In genomic region chr5:121586400-121587039, GRCm38 (mm10) we compare ENCODE assay signal across 10 mouse cellular contexts. TPM values are rescaled to one million over a fixed set of nuclear protein-coding genes. Genes with fewer than 3 reads are reported as not detected.
DNase-seq lines count a peak whose midpoint lies in the region; ATAC-seq and TF ChIP-seq lines count a peak whose summit lies in the region.
"Had no signal": no experiment of that assay in that cellular context is flagged by ENCODE, and none has a peak within 500 bp of the region (broad histone marks: within the 10 kb centered on the region; RNA-seq: fewer than 3 reads in every experiment).

No protein-coding gene starts in this region.

- H3K9me3 ChIP-seq in intestine, postnatal 0 days (ENCODE audit: control insufficient read depth) = no peaks in the 10 kb centered on the region
- no peaks in the 10 kb centered on the region for H3K9me3 ChIP-seq in liver, embryonic 14.5 days (ENCODE audit: control insufficient read depth, low read length)
- H3K9me3 ChIP-seq: neural tube, embryonic 13.5 days had no signal

- H3K4me3 ChIP-seq in brown adipose tissue, adult 24 weeks (ENCODE audit: insufficient read depth, low read depth, low read length) = peak overlapping the region; percentile 31; the same call in 1 of the 2 replicates
- H3K4me3 ChIP-seq in intestine, postnatal 0 days (ENCODE audit: low read depth, low read length) = no peak overlapping the region
- H3K4me3 ChIP-seq in liver, embryonic 14.5 days (ENCODE audit: insufficient read depth in 1 of 2, low read depth in 2 of 2, low read length in 2 of 2) = 0 out of 4 replicates have a peak overlapping the region, but pooled peaks of 1 of the 2 experiments have one; percentile 8
- no peak overlapping the region for H3K4me3 ChIP-seq in cerebellum, adult 2 months (replicated peaks; ENCODE audit: insufficient read depth, low read depth, low read length)
- H3K4me3 ChIP-seq: neural tube, embryonic 13.5 days had no signal

- H3K36me3 ChIP-seq in intestine, postnatal 0 days (ENCODE audit: control insufficient read depth, insufficient read depth) = no peaks in the 10 kb centered on the region
- no peaks in the 10 kb centered on the region for H3K36me3 ChIP-seq in liver, embryonic 14.5 days (replicated peaks; ENCODE audit: control insufficient read depth, insufficient read depth, low read depth)
- H3K36me3 ChIP-seq: neural tube, embryonic 13.5 days had no signal

- peak; percentile 66 for DNase-seq in layer of hippocampus, adult 11-12 months (ENCODE audit: low spot score)
- DNase-seq in layer of hippocampus, postnatal 10 days (ENCODE audit: low spot score in 2 of 2) = no peak
- no peak for DNase-seq in liver, embryonic 14.5 days (ENCODE audit: low read depth in 3 of 3, low spot score in 3 of 3)
- peak; percentile 51 to 71 for DNase-seq in right cerebral cortex, postnatal 36 days (ENCODE audit: low spot score in 2 of 2)
- DNase-seq in c-Kit-positive CD71-positive TER-119-positive erythroid progenitor cells, embryonic 14.5 days (ENCODE audit: low spot score) = no peak
- no peak for DNase-seq in cerebellum, adult 2 months

- no peak for TF ChIP-seq EP300 in liver, embryonic 14.5 days (IDR thresholded peaks at IDR 0.05; ENCODE audit: low read depth)

- no peak overlapping the region for H3K9ac ChIP-seq in intestine, postnatal 0 days (ENCODE audit: low read depth, low read length)
- no peak overlapping the region for H3K9ac ChIP-seq in liver, embryonic 14.5 days (replicated peaks)
- H3K9ac ChIP-seq: neural tube, embryonic 13.5 days had no signal

- H3K27ac ChIP-seq in brown adipose tissue, adult 24 weeks (replicated peaks; ENCODE audit: low read depth, low read length) = peak overlapping the region; percentile 97
- peak overlapping the region; percentile 28; the same call in 1 of the 2 replicates for H3K27ac ChIP-seq in intestine, postnatal 0 days (ENCODE audit: low read depth, low read length)
- no peak overlapping the region; the same call in 1 of the 2 replicates for H3K27ac ChIP-seq in liver, embryonic 14.5 days
- no peak overlapping the region; the same call in 1 of the 2 replicates for H3K27ac ChIP-seq in cerebellum, adult 2 months (ENCODE audit: insufficient read depth, low read length)
- H3K27ac ChIP-seq: neural tube, embryonic 13.5 days had no signal

- ATAC-seq in intestine, postnatal 0 days = no peak
- no peak for ATAC-seq in liver, embryonic 14.5 days (ENCODE audit: insufficient read depth)

- no peaks in the 10 kb centered on the region for H3K27me3 ChIP-seq in intestine, postnatal 0 days (replicated peaks; ENCODE audit: control insufficient read depth, insufficient read depth, low read length)
- H3K27me3 ChIP-seq in liver, embryonic 14.5 days (ENCODE audit: control insufficient read depth, insufficient read depth, low read length) = no peaks in the 10 kb centered on the region
- no peaks in the 10 kb centered on the region for H3K27me3 ChIP-seq in cerebellum, adult 2 months (ENCODE audit: control insufficient read depth, insufficient read depth, low read length)
- H3K27me3 ChIP-seq: neural tube, embryonic 13.5 days had no signal

- no peak for TF ChIP-seq POLR2A in cerebellum, adult 2 months (IDR thresholded peaks at IDR 0.05; ENCODE audit: borderline replicate concordance, insufficient read depth, low read length)

- 47% methylated on average over 6 of the region's 6 CpGs for WGBS in intestine, postnatal 0 days
- WGBS in liver, embryonic 14.5 days (ENCODE audit: insufficient replicate concordance) = 5% methylated on average over 6 of the region's 6 CpGs
- WGBS in cerebellum, adult 2 months = 58% methylated on average over 6 of the region's 6 CpGs

- H3K4me2 ChIP-seq in intestine, postnatal 0 days (replicated peaks; ENCODE audit: low read depth) = 0 out of 2 replicates have a peak overlapping the region, but pooled peaks have one; percentile 2
- peak overlapping the region; percentile 48 for H3K4me2 ChIP-seq in liver, embryonic 14.5 days (ENCODE audit: low read depth)
- H3K4me2 ChIP-seq: neural tube, embryonic 13.5 days had no signal

- TF ChIP-seq CTCF in intestine, postnatal 0 days (IDR thresholded peaks at IDR 0.05; ENCODE audit: low read depth) = no peak
- no peak for TF ChIP-seq CTCF in liver, embryonic 14.5 days (IDR thresholded peaks at IDR 0.05; ENCODE audit: low read depth)
- no peak for TF ChIP-seq CTCF in cerebellum, adult 2 months (IDR thresholded peaks at IDR 0.05; ENCODE audit: borderline replicate concordance, insufficient read depth, low read depth, low read length)

- H3K4me1 ChIP-seq in brown adipose tissue, adult 24 weeks (ENCODE audit: control insufficient read depth, insufficient read depth, insufficient read length, low read length) = peaks cover 31% of the 10 kb centered on the region
- 0 out of 2 replicates have a peak, but pooled peaks cover 3% of the 10 kb centered on the region for H3K4me1 ChIP-seq in intestine, postnatal 0 days (replicated peaks; ENCODE audit: control insufficient read depth, insufficient read depth, low read length)
- peaks cover 9 to 35% of the 10 kb centered on the region in 2 experiments for H3K4me1 ChIP-seq in liver, embryonic 14.5 days (replicated peaks; ENCODE audit: control insufficient read depth in 2 of 2, insufficient read depth in 2 of 2, low read length in 1 of 2)
- H3K4me1 ChIP-seq in cerebellum, adult 2 months (ENCODE audit: control insufficient read depth, insufficient read depth, low read length) = 0 out of 2 replicates have a peak, but pooled peaks cover 3% of the 10 kb centered on the region

RNA-seq across cellular contexts. Expression of gene Aldh2, which starts 7.1 kb away (rescaled TPM):
- total RNA-seq in layer of hippocampus, postnatal 10 days (2021) = 10 to 100 TPM; 90.7 to 93.9 TPM
- polyA plus RNA-seq in brown adipose tissue, adult 24 weeks (2012; ENCODE audit: insufficient read depth, insufficient read length, missing spikeins) = 645 and 839 TPM in 2 replicates
- 179 and 181 TPM in 2 replicates for polyA plus RNA-seq in intestine, postnatal 0 days (2015; fragmentation: Nextera tagmentation; extraction: Ambion mirVana)
- 113 and 157 TPM in 2 replicates for polyA plus RNA-seq in liver, embryonic 14.5 days (2012; rRNA removed)
- polyA plus RNA-seq in liver, embryonic 14.5 days (2014; fragmentation: Nextera tagmentation; extraction: Ambion mirVana) = 48.1 and 61.7 TPM in 2 replicates
- polyA plus RNA-seq in cerebellum, adult 2 months (2012; rRNA removed) = 174 and 192 TPM in 2 replicates

RNA-seq across cellular contexts. Expression of gene Acad12, which starts 32.2 kb away (rescaled TPM):
- total RNA-seq in layer of hippocampus, postnatal 10 days (2021) = 1 to 10 TPM; 4.4 to 5.4 TPM
- 18.4 and 32.3 TPM in 2 replicates for polyA plus RNA-seq in brown adipose tissue, adult 24 weeks (2012; ENCODE audit: insufficient read depth, insufficient read length, missing spikeins)
- polyA plus RNA-seq in intestine, postnatal 0 days (2015; fragmentation: Nextera tagmentation; extraction: Ambion mirVana) = 3.5 and 3.8 TPM in 2 replicates
- polyA plus RNA-seq in liver, embryonic 14.5 days (2012; rRNA removed) = 0.81 and 1.1 TPM in 2 replicates
- polyA plus RNA-seq in liver, embryonic 14.5 days (2014; fragmentation: Nextera tagmentation; extraction: Ambion mirVana) = 0.69 and 0.87 TPM in 2 replicates
- polyA plus RNA-seq in cerebellum, adult 2 months (2012; rRNA removed) = 3.8 and 5.3 TPM in 2 replicates

RNA-seq across cellular contexts. Expression of gene Mapkapk5, which starts 40.8 kb away (rescaled TPM):
- 10 to 100 TPM; 78.4 to 84.6 TPM for total RNA-seq in layer of hippocampus, postnatal 10 days (2021)
- polyA plus RNA-seq in brown adipose tissue, adult 24 weeks (2012; ENCODE audit: insufficient read depth, insufficient read length, missing spikeins) = 47.1 and 76.5 TPM in 2 replicates
- 36.7 and 36.9 TPM in 2 replicates for polyA plus RNA-seq in intestine, postnatal 0 days (2015; fragmentation: Nextera tagmentation; extraction: Ambion mirVana)
- 27.2 and 43.4 TPM in 2 replicates for polyA plus RNA-seq in liver, embryonic 14.5 days (2012; rRNA removed)
- polyA plus RNA-seq in liver, embryonic 14.5 days (2014; fragmentation: Nextera tagmentation; extraction: Ambion mirVana) = 22.8 and 31.4 TPM in 2 replicates
- polyA plus RNA-seq in cerebellum, adult 2 months (2012; rRNA removed) = 88.2 and 94.9 TPM in 2 replicates

RNA-seq across cellular contexts. Expression of gene Adam1a, which starts 41.2 kb away (rescaled TPM):
- total RNA-seq in layer of hippocampus, postnatal 10 days (2021) = 10 to 100 TPM; 10.3 to 10.5 TPM
- polyA plus RNA-seq in brown adipose tissue, adult 24 weeks (2012; ENCODE audit: insufficient read depth, insufficient read length, missing spikeins) = 0.52 and 0.71 TPM in 2 replicates
- polyA plus RNA-seq in intestine, postnatal 0 days (2015; fragmentation: Nextera tagmentation; extraction: Ambion mirVana) = 0.39 and 0.51 TPM in 2 replicates
- 1.5 and 1.6 TPM in 2 replicates for polyA plus RNA-seq in liver, embryonic 14.5 days (2012; rRNA removed)
- polyA plus RNA-seq in liver, embryonic 14.5 days (2014; fragmentation: Nextera tagmentation; extraction: Ambion mirVana) = 0.20 and 0.28 TPM in 2 replicates
- polyA plus RNA-seq in cerebellum, adult 2 months (2012; rRNA removed) = 30.6 and 31.5 TPM in 2 replicates

RNA-seq across cellular contexts. Expression of gene Gm42878, which starts 41.2 kb away (rescaled TPM):
- total RNA-seq in layer of hippocampus, postnatal 10 days (2021) = not detected
- not detected in 2 replicates for polyA plus RNA-seq in brown adipose tissue, adult 24 weeks (2012; ENCODE audit: insufficient read depth, insufficient read length, missing spikeins)
- polyA plus RNA-seq in intestine, postnatal 0 days (2015; fragmentation: Nextera tagmentation; extraction: Ambion mirVana) = not detected in 2 replicates
- 0.07 TPM in 1 of 2 replicates, not detected in the other for polyA plus RNA-seq in liver, embryonic 14.5 days (2012; rRNA removed)
- polyA plus RNA-seq in liver, embryonic 14.5 days (2014; fragmentation: Nextera tagmentation; extraction: Ambion mirVana) = not detected in 2 replicates
- 0.21 TPM in 2 replicates for polyA plus RNA-seq in cerebellum, adult 2 months (2012; rRNA removed)
- polyA plus RNA-seq: embryonic facial prominence, embryonic 11.5 days; neural tube, embryonic 13.5 days had no signal

Comparison
In these comparisons a context has a peak if more than half of its experiments do, and no peak if none do; other contexts are left out.
1. DNase-seq: peak in layer of hippocampus, adult 11-12 months (single experiment) and right cerebral cortex, postnatal 36 days (2 of 2); none in layer of hippocampus, postnatal 10 days (0 of 2), liver, embryonic 14.5 days (0 of 3), c-Kit-positive CD71-positive TER-119-positive erythroid progenitor cells, embryonic 14.5 days (single experiment) and cerebellum, adult 2 months (0 of 2).
2. H3K27ac ChIP-seq: peak in brown adipose tissue, adult 24 weeks (single experiment) and intestine, postnatal 0 days (single experiment); none in liver, embryonic 14.5 days (single experiment) and cerebellum, adult 2 months (single experiment).